Mouse (Mus musculus) brain, adult 2 months (tissue): ENCODE measurements around the gene Slco3a1.

Experiments used
- DNase-seq: peaks from one replicate; pipeline ENCODE4 v3.0.0; 2011; ENCODE audit warnings: low read depth, low spot score

The Slco3a1 gene

GRCm38 (mm10) chr7:74303611-74304300 is 250.8 kb downstream of the Slco3a1 start:
- DNase-seq: peak; percentile 79

- DNase-seq: no peak
Observed at GRCm38 (mm10) chr7:74303081-74303480, 251.5 kb downstream of the Slco3a1 start.

- peak; percentile 46 for DNase-seq
Observed at GRCm38 (mm10) chr7:74286531-74286930, 268.0 kb downstream of the Slco3a1 start.

GRCm38 (mm10) chr7:74280371-74280770 is 274.2 kb downstream of the Slco3a1 start:
- DNase-seq: peak; percentile 43

GRCm38 (mm10) chr7:74279356-74279755 is 275.2 kb downstream of the Slco3a1 start:
- DNase-seq: no peak

- no peak for DNase-seq
Observed at GRCm38 (mm10) chr7:74270089-74270394, 284.5 kb downstream of the Slco3a1 start.

- DNase-seq: no peak
Observed at GRCm38 (mm10) chr7:74269283-74270088, 285.1 kb downstream of the Slco3a1 start.

GRCm38 (mm10) chr7:74266511-74267168 is 287.9 kb downstream of the Slco3a1 start:
- peak; percentile 13 for DNase-seq

GRCm38 (mm10) chr7:74256291-74256690 is 298.3 kb downstream of the Slco3a1 start:
- DNase-seq: no peak

GRCm38 (mm10) chr7:74252066-74252465 is 302.5 kb downstream of the Slco3a1 start:
- DNase-seq: no peak

GRCm38 (mm10) chr7:74241236-74241635 is 313.3 kb downstream of the Slco3a1 start:
- peak; percentile 9 for DNase-seq

- peak; percentile 74 for DNase-seq
Observed at GRCm38 (mm10) chr7:74240459-74241172, 314.0 kb downstream of the Slco3a1 start.
